Mouse (Mus musculus) thymus, postnatal 25 days (tissue): ENCODE results near the gene Slain2.

ENCODE experiments used
- DNase-seq: peaks from one replicate; pipeline ENCODE4 v3.0.0; 2022

Slain2 gene

DNA sequence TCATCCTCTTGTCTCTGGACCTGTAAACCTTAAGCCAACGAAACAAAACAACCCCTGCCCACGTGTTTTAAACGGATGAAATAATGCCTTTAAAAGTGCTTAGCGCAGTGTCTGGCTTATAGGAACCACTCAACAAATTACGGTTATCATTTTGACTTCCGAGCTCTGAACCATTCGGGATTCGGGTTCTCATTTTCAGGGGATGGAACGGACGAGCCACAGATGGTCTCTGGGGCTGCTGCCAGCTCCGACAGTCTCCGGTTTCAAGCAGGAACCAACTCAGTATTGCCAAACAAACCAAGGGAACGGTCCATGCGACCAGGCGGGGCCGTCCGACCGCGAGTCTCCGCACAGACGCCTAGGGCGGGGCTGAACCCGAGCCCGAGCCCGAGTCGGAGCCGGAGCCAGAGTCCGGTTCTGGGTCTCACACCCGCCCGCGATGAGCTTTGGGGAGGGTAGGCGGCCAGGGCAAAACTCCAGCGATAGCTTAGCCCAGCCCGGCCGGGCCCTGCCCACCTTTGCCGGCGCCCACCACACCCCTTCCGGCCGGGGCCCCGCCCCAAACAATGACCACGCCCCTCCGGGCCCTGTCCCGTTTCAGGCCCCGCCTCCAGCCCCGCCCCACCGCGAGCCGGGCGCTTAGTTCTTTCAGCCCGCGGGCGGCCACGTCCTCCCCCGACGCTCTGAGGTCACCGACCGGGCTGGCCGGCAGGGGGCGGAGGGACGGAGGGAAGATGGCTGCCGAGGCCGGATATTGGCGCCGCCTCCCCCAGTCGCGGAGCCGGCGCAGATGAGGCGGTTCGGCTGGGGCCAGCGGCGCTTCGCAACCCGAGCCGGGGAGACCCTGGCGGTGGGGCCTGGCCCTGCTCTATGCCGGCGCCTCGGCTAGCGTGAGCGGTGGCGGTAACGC is at the start of gene Slain2:
TSS of gene Slain2 (plus strand) at position 657 of the 910 bp plus-strand sequence.
- DNase-seq, result peak; percentile 99

DNA sequence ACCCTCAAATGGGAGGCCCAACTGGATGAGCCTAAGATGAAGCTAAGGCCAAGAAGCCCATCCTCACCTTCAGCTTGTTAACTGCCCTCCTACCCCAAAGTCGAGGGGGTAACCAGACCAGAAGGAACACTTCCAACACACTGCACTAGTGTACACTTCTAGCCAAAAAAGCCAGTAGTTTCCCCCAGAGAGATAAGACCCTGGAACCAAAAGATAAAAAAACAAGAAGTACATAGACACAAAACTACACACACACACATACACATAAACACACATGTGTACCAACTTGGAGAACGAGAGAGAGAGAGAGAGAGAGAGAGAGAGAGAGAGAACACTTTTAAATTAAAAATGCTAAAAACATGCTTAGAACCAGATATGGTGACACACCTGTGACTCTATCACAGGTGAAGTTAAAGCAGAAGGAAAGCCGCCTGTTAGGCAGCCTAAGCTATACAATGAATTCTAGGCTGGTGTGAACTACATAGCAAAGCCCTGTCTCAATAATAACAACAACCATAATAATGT is 49.4 kb upstream of the Slain2 start:
- DNase-seq, result no peak

DNA sequence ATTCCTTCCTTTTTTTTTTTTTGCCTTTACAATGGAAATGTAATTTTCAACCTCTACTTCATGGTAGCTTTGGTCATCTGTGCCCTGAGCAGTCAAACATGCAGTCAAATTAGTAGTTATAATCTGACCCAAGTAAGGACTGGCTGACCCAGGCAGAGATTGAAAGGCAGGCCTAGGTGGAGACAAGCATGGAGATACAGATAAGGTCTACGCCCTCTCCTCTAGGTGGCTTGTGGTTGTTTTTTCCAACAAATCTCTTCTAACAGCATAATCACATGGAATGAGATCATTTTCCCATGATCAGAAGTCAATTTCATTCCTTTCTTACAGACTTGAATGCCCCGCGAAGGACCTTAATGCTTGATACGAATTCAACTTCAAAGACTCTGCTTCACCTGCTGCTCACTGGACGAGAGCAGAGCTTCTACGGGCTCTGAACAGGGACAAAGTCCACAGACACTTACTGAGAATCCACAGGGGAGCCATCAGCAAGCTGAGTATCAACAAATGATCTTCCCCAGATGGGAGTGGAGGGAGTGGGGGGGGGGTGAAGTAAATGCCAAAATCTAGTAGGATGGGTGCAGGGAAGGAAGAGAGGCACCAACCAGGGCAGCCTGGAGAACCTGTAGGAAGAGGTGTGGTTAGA is 47.7 kb upstream of the Slain2 start:
- no peak for DNase-seq

DNA sequence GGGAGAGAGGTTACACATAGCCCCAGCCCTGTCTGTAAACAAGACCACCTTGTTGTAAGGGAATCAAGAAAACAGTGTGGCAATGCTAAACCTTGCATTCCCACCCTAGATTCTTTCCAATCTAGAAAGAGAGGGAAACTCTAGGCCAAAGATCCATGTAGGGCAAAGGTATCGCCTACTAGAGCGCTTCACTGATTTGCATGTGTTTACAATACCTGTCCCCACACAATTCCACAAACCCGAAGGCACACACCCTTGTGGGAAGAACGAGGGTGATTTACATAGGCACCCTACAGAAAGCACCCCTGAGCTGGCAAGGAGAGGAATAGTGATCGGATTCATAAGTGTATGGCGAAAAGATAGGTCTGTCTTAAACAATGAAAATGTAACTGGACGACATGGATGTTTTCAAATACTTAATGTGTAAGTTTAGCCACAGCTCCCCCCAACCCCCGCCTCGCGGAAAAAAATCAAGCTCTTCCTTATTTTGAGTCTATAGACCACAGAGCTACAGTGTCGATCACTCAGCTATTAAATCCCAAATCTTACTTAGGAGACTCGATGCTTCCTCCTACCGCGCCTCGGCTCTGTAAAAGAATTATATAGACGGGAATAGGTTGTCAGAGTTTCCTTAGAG is 47.0 kb upstream of the Slain2 start:
- DNase-seq, result no peak

DNA sequence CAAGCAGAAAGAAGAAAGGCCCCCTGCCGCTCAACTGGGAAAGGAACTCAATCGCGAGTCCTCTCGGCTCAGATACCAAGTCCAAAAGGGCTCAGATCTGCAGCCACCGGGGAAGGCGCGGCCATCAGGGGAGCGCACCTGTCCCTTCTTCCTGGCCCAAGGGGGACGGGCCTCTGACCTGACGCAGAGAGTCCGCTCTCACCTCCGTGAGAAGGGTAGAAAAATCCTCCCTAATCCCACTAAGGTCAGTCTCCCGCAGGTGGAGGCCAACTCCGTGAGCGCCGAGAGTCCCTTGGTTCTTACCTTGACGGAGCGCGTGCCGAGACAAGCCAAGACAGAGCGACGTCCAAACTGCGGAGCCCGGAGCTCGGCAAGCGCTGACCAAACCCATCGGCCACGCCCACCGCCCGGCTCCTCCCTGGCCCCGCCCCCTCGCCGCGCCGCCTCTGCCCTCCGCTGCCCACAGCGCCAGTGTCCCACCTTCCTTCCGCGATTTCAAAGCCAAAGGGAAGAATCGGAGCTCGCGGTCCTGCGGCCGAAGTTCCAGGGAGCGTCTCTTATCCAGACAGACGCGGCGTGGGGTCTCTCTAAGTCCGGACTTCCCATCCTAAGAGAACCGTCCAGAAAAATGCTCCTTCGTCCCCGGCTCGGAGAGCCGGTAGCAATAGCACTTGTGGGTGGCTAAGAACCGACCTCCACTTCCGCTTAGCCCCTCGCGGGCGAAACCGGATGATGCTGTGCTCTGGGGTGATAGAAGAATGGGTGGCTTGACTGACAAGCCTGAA is 45.8 kb upstream of the Slain2 start, which contains the start of gene Tec:
TSS of gene Tec (minus strand) at position 393 of the 785 bp plus-strand sequence.
- peak; percentile 91 for DNase-seq

DNA sequence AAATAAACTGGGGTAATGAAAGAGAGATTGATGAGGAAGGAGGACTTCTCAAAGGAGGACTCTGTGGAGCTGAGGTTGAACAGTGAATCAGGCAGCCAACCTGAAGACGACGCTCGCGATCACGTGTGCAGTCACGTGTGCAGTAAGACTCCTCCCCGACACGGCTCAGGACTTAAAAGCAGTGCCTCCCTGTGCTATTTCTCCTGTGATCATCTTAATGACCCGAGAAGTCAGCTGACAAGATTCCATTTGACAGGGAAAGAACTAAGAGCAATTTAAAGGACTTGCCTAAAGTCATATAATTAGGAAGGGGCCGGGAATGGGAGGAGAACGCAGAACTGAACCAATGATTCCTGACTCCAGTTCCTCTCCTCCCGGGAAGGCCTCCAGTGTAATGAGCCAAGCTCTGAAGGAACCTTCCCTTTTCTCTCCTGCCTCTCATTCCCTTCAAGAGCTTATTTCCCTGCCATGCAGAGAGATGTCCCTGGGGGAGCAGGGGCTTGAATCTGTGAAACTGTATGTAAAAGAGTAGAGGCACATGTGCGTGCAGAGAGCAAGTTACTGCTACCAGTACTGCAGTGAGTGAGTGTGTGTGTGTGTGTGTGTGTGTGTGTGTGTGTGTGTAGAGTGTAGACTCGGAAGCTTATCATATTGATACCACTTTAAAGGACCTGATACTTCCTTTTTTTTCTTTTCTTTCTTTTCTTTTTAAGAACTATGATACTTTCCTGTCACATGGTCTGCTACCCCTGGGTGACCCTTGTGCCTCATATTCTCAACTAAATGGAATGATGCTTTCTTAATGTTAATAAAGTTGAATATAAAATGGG is 44.1 kb upstream of the Slain2 start:
- no peak for DNase-seq

DNA sequence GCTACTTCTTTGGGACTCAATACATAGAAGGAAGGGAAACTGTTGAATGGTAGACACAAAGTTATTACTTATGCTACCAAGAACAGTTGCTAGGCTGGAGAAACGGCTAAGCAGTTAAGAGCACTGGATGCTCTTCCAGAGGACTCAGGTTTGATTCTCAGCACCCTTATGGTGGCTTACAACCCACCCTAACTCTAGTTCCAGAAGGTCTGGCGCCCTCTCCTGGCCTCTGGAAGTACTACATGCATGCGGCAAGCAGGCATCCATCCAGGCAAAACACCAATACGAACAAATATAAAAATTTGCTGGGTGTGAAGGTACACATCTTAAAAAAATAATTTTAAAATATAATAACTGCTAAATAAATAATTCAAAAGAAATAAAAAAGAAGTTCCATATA is 43.0 kb upstream of the Slain2 start:
- no peak for DNase-seq

DNA sequence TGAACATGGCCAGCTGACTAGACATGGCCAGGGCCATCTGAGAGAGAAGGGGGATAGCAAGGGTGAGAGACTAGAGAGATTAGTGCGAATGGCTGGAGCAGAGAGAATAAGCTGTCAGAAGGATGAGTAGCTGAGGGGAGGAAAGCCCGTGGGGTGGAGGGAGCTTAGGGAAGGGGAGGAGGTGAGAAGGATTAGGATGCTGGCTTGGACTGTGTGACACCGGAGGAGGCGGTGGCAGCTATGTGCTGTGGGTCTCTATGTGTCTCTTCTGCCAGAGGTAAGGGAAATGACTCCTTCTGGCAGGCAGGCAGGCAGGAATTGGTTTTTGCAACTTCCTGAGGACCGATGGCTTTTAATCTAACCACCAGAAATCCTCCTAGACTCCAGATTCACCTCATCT is 34.4 kb upstream of the Slain2 start:
- DNase-seq, result no peak

DNA sequence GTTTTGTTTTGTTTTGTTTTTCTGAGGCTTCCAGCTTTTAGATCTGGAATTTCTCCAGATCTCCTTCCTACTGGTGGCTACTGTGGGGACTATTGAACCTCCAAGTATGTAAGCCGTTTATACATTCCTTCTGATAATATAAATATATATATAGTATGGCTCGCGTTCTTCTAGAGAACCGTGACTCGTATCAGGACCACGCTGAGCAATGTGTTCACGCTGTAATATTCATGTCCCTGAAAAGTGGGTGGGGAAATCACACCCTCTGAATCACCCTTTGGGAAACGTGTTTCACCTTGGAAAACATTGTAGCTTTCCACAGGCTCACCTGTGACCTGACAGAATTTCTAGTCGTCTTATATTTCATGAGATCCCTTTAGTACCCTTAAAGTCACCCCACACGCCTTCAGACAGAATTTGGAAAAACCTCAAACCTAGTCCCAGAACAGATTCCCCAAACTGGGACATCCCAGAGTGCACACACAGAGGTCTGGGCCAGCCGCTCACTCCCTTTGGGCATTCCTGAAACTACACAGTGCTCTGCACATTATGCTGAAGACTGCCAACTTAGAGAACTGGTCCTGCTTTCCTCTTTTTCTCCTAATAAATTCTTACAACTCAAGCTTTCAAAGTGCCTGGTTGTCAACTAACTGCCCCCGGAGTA is 32.2 kb upstream of the Slain2 start:
- DNase-seq, result no peak

DNA sequence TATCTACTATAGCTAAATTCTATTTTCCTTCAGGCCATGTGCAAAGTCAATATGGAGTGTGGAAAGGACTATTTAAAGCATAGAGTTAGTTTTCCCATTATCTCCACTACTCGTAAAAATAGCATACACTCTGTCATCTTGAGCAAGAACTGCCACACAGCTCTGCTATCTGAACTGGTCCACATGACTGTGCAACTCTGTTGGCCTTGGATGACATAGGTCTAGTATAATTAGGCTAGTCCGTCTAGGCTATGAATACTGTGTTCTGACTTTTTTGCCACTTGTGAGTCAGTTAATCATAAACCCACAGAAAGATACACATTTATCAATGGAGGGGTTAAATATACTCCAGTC is 31.7 kb upstream of the Slain2 start:
- DNase-seq, result no peak

DNA sequence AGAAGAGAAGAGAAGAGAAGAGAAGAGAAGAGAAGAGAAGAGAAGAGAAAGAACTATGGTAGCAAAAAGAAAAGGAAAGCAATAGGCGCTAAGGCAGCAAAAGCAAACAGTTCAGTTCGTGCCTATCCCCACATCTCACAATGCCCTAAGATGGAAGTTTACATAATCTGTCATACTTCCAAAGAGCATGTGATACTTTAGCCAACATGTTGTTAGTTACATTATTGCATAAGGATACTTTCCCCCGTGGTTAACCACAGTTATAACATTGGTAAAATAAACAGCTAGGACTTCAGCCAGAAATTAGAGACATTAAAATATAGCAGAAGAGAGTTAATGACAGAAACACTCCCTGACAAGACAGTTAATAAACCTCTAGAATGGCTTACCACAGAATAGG is 30.4 kb upstream of the Slain2 start:
- DNase-seq, result no peak

DNA sequence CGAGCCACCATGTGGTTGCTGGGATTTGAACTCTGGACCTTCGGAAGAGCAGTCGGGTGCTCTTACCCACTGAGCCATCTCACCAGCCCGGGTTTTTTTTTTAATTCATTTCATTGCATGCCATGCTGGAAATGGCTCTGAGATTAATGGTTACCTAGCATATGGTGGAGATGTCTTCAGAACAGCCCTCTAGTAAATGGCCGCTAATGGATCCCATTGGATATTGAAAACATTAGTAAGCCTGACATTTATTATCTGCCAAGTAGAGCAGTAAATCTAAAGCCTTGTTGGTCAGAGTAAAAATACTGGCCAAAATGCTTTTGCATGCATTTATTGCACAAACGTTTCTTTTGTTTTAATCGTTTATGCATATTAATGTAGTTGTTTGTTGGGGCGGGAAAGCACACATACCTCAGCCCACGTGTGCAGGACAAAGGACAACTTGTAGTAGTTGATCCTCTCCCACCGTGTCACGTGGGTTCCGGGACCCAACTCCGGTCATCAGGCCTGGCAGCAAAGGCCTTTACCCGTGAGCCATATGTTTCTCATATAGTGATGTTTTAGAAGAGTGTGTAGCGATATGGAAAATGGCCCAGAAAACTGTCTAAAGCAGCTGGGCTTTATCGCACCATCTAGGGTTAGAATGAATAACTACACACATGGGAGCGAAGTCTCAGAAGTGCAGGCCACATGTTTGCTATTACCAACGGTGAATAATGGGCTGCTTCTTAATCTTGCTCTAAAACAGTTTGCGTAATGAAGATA is 27.5 kb upstream of the Slain2 start:
- DNase-seq, result no peak

DNA sequence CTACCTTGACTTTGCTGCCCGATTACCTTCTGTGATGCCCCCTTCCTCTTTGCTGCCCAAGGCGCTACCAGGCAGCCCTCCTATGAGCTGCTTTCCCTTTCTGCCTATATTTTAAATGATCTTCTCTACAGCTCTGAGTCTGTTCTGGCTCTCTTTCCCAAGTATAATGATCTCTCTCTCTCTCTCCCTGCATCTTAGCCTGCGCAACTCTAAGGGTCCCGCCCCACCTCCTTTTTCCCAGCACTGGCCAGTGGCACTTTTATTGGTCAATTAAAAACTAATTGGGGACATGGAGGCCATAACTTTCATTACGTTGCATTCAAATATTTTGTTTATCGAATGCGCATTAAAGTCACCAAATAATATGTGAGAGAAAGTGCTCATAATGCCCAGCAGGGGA is 25.8 kb upstream of the Slain2 start:
- DNase-seq, result no peak

DNA sequence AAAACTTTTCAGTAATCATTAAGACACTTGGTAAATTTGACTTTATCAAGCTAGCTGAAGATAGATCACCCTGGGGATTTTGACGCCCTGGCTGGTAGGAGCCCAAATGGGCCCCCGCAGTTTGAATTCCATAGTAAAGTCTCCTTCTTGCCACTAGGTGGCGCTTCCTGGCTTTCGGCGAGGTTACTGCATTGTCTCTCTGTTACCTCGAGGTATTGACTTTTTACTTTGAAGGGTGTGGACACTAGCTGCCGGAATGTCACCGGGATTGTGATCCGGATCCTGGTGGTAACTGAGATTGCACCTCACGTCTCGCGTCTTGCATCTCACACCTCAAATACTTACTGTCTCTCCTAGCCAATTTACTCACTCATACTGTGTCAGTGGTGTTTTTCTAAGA is 22.6 kb upstream of the Slain2 start:
- DNase-seq, result peak; percentile 56

DNA sequence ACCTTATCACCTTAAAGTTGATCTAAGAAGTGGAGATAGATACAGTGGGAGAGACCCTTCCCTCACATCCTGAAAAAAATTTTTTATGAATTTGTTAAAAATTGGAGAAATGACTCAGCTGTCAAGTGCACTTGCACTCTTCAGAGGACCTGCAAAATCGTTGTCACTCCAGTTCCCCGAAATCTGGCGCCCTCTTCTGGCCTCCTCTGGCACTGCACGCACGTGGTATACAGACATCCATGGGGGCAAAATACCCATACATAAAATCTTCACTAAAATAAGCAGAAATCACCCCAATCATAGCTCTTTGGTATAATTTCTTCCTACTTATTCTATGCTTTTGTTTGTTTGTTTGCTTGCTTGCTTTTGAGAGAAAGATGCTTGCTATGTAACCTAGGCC is 20.1 kb upstream of the Slain2 start:
- DNase-seq, result peak; percentile 34

DNA sequence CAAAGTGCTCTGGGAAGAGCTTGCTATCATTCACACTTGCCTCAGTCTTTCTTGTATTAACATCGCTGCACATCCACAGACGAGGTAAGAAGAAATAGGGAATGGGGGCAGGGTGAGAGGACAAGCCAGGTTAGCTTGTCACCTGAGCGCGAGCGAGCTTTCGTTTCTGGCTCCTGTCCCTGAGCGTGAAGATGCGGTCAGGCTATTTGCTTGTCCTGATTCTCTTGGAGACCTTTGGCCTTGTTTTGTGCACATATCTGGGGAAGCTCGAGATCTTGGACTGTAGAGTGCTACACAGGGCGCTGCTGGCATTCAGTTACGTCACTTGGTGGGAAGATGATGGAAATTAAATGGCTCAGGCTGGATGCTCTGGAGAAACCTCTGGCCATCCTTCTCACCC is 18.8 kb upstream of the Slain2 start:
- DNase-seq, result no peak

DNA sequence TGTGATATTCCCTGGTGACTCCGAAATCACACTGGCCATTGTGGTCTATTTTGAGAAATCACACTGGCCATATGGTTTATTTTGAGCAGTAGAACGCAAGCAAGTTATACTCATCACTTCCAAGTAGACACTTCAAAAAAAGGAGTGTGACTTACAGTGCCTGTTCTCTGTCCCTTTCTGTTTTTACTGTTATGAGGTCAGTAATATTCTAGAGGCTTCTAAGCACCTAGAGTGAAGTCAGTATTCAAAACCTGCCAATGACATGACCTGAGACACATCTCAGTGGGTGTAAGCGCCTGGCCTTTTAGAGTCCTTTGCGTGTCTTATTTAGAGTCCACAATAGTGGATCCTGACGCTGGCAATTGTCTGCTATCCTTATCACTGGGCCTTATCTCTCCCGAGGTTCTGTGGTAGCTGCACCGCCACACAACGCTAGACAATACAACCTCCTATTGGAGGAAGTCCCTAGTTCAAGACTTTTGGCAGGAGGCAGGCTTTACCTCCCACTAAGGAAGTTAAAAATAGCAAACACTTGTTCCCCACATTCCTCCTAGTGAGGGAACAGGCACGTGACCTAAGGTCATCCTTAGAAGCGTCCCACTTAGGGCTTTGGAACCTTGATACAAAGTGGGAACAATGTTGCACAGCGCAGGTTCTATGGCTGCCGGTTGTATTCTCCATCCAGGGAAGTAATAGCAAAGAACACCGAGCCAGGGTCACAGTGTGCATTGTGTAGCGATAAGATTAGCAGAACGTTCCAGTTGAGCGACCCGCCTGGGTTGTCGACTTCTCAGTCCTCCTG is 17.4 kb upstream of the Slain2 start:
- no peak for DNase-seq

DNA sequence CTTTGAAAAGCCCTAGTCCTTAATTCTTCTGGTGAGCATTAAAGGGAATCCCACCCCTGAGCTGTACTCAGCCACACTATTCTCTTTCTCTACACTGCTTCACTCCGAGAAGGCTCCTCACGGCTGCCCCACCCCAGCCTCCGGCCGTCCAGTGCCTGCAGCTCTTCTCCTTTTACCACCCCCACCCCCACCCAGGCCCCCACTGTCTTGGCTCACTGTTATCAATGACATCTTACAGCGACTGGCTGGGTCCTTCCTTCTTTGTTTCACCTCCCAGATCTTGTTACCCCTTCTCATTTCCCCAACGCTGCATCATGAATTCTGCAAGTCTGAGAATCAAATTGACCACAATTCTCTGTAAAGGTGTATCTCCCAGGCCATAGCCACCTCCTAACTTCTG is 16.1 kb upstream of the Slain2 start:
- DNase-seq, result no peak

DNA sequence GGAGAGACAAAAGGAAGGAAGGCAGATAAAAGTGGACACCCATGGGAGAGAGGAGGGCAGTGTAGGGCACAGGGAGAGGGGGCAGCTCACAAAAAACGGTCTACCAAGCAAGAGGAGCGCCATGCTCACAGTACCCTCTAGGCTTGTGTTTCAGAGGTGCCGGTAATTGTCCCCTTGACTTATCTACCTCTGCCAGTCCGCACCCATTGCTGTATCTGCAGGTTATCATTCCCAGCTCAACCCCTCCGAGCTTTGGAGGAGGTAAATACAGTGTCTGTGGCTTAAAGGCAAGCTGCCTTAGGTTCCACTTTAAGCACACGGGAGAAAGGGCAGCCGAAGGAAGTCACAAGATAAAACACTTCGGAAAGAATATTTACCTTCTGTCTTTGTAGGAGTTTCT is 14.8 kb upstream of the Slain2 start:
- no peak for DNase-seq

DNA sequence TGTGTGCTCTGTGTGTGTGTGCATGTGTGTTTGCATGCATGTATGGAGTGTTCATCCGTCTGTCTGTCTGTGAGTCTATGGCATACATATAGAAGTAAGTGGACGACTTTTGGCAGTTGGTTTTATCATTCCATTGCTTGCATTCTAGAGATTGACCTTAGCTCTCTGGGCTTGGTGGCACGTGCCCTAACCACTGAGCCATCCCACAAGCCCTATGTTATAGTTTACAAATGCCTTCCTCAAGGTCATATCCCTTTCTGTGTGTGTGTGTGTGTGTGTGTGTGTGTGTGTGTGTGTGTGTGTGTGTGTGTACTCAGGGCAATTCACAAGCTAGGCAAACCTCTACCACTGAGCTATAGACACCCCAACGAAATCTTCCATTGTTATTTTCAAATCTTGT is 12.2 kb upstream of the Slain2 start:
- no peak for DNase-seq
